Mouse (Mus musculus) spleen, adult 2 months (tissue): Measurements from ENCODE around the gene Apaf1. TPM values are rescaled to one million over a fixed set of nuclear protein-coding genes. Genes with fewer than 3 reads are reported as not detected.
A peak's percentile ranks its signal among the peaks of the same experiment; 100 is the strongest.

Experiments
- DNase-seq, 2 experiments: peaks; one replicate each; pipeline versions ENCODE4 v3.0.0 to v3.0.0-alpha.2; 2012 to 2021; ENCODE audit warnings: low spot score in 2 of 2, low read depth in 1 of 2
- H3K27ac ChIP-seq: fragments of 200-500 bp; 2 replicates; pipeline ENCODE4 v1.5.1; 2012; ENCODE audit warnings: low read length, inconsistent platforms; ENCODE audit not compliant: insufficient read depth
- H3K27me3 ChIP-seq: fragments of 200-500 bp; 2 replicates; pipeline ENCODE4 v1.6.1; 2012; ENCODE audit warnings: mild to moderate bottlenecking, moderate library complexity, low read length, inconsistent platforms; ENCODE audit not compliant: control insufficient read depth, insufficient read depth
- H3K36me3 ChIP-seq: fragments of 200-500 bp; 2 replicates; pipeline ENCODE4 v1.6.1; 2012; ENCODE audit warnings: mild to moderate bottlenecking, low read length, inconsistent platforms; ENCODE audit not compliant: control insufficient read depth, insufficient read depth
- H3K4me1 ChIP-seq: fragments of 200-500 bp; 2 replicates; pipeline ENCODE4 v1.6.1; 2011; ENCODE audit warnings: inconsistent platforms; ENCODE audit not compliant: control insufficient read depth, insufficient read depth, insufficient read length
- H3K4me3 ChIP-seq: fragments of 200-500 bp; 2 replicates; pipeline ENCODE4 v1.5.1; 2011; ENCODE audit warnings: mild to moderate bottlenecking, inconsistent platforms; ENCODE audit not compliant: insufficient read depth, insufficient read length; ENCODE audit errors: extremely low read depth
- CTCF ChIP-seq: fragments of 200-500 bp; IDR thresholded peaks from 2 replicates; pipeline ENCODE4 v1.5.1; 2011; ENCODE audit warnings: mild to moderate bottlenecking, inconsistent platforms; ENCODE audit not compliant: insufficient read depth, insufficient read length, insufficient replicate concordance; ENCODE audit errors: extremely low read depth
- POLR2A ChIP-seq: fragments of 200-500 bp; IDR thresholded peaks from 2 replicates; pipeline ENCODE4 v1.6.1; 2011; ENCODE audit warnings: low read depth, low read length, inconsistent platforms
- WGBS: fragments of 180-500 bp; shearing (Covaris S2); methylation state at CpG from one replicate; pipeline ENCODE4 v1.1.7; 2018; 5-methylcytosine and 5-hydroxymethylcytosine counted together
- polyA plus RNA-seq: library from polyadenylated mRNA; depleted of rRNA; stranded (reverse); fragments of >200 nt; gene quantifications from 2 replicates; pipeline ENCODE4 v1.2.3, GENCODE M21; 2012; rRNA removed

The Apaf1 gene
- polyA plus RNA-seq = 6.5 and 7.0 TPM in 2 replicates

DNA sequence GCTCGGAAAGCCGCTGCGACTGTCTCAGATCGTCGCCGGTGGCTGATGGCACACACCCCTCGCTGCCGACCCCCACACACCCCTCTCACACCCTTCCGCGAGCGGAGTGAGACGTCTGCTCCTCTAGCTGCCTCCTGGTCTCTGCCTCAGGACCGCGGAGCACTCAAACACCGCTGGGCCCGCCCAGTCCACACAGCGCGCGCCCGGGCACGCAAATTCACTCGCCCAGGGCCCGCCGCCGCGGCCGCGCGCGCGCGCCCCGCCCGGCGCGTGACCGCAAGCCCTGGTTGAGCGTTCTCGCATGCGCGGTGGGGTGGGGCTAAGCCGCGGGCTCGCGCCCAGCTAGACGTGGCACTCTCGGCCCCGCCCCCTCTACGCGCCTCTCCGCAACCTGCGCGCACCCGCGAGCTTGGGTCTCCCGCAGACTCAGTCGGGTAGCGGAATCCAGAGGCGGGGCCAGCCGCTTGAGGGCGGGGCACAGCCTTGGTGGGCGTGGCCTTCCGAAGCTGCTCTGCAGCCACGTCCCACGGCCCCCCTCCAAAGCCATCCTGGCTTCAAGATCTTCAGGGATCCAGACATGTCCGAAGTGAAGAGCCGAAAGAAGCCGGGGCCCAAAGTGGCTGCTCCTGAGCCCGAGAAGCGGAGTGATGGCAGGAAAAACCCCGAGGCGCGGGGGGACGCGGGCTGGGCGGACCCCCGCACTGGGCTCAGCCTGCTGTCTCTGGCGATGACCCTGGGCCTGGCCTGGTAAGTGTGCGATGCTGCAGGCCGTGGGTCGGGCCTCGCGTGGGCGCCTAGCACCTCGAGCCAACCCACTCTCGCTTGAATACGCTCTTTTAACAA lies at the start of gene Apaf1, which contains the start of gene Ikbip:
Gene Apaf1, minus strand, starts transcription at position 221 of the 843 bp plus-strand sequence.
Gene Ikbip, plus strand, starts transcription at position 391 of the 843 bp plus-strand sequence.
- Histone ChIP-seq H3K27ac (peak within 1 kb of the TSS; percentile 81), H3K27me3 (no peaks in the 10 kb centered on the region), H3K36me3 (no peaks in the 10 kb centered on the region; the same call in 1 of the 2 replicates), H3K4me1 (no peaks in the 10 kb centered on the region), H3K4me3 (peak within 1 kb of the TSS; percentile 98)
- TF ChIP-seq CTCF = no peak
- TF ChIP-seq POLR2A = peak; percentile 84; the same call in 1 of the 2 replicates
- DNase-seq = peak; percentile 95 to 100
- 1% methylated on average over 71 of the region's 87 CpGs for WGBS

DNA sequence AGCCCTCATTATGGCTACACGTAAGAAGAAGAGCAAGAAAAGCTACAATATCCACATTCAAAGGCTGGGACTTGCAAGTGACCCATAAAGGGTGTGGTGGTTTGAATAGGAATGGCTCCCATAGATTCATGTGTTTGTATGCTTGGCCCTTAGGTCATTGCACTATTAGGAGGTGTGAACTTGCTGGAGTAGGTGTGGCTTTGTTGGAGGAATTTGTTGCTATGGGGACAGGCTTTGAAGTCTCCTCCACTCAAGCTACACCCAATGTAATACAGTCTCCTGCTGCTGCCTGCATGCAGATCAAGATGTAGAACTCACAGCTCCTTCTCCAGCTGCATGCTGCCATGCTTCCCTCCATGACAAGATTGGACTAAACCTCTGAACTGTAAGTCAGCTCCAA lies 49.0 kb upstream of the Apaf1 start:
- Histone ChIP-seq H3K36me3 (no peaks in the 10 kb centered on the region), H3K4me1 (no peaks in the 10 kb centered on the region), H3K4me3 (no peak overlapping the region), H3K27me3 (no peaks in the 10 kb centered on the region), H3K27ac (no peak overlapping the region)
- WGBS = 97% methylated on average over 1 of the region's 1 CpGs
- TF ChIP-seq CTCF = no peak
- TF ChIP-seq POLR2A = no peak
- DNase-seq = no peak

DNA sequence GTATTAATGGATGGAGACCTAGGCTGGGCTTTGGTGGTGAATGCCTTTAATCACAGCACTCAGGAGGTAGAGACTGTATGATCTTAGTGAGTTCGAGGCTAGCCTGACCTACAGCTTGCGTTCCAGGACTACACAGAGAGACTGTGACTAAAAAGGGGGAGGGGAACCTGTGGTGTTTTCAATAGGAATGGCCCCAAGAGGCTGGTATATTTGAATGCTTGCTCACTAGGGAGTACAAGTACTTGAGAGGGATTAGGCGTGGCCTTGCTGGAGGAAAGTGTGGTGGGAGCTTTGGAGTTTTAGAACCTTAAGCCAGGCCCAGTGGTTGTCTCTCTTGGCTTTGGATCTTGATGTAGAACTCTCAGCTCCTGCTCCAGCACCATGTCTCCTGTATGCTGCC lies 48.2 kb upstream of the Apaf1 start:
- WGBS = 94% methylated on average over 3 of the region's 3 CpGs
- H3K27ac ChIP-seq = no peak overlapping the region
- no peak overlapping the region for H3K4me3 ChIP-seq
- H3K27me3 ChIP-seq = no peaks in the 10 kb centered on the region
- DNase-seq = no peak
- H3K4me1 ChIP-seq = no peaks in the 10 kb centered on the region
- no peak for TF ChIP-seq CTCF
- no peaks in the 10 kb centered on the region for H3K36me3 ChIP-seq

DNA sequence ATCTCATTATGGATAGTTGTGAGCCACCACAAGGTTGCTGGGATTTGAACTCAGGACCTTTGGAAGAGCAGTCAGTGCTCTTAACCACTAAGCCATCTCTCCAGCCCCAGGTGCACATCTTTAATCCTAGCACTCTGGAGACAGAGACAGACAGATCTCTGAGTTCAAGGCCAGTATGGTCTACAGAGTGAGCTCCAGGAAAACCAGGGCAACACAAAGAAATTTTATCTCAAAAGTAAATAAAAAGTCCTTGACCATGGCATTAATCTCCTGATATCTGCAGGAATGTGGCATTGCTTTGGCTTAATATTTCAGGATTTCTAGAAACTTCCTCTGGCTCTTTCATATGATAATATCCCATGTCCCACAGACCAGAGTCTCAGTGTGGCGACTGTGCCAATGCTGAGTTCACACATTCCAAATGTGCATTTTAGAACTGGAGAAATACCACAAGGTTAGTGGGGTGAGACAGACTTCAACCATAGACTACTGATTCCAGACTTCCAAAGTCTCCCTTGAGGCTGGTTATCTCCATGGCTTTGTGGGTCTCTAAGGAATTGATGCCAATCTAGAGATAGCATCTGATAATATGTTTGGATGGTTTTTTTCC lies 46.1 kb upstream of the Apaf1 start:
- Histone ChIP-seq H3K4me3 (no peak overlapping the region), H3K36me3 (no peaks in the 10 kb centered on the region), H3K27me3 (no peaks in the 10 kb centered on the region), H3K4me1 (no peaks in the 10 kb centered on the region; the same call in 1 of the 2 replicates), H3K27ac (no peak overlapping the region)
- DNase-seq = no peak
- TF ChIP-seq CTCF = no peak
- TF ChIP-seq POLR2A = no peak
- WGBS = 92% methylated on average over 1 of the region's 1 CpGs

DNA sequence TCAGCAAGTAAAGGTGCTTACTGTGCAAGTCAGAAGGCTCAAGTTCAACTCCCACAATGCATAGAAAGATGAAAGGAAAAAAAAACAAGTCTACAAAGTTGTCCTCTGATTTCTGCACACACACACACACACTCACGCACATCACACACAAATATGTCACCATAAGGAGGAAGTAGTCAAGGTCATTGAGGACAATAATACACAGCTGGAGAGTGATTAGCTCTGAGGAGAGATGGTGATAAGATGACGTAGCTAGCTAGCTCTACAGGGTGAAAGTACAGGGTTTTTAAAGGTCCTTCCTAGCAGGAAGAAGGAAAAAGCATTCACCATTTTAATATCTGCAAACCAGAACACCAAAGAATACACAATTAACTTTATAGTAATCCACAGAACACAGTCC lies 44.8 kb upstream of the Apaf1 start:
- Histone ChIP-seq H3K4me3 (no peak overlapping the region), H3K27ac (no peak overlapping the region), H3K4me1 (no peaks in the 10 kb centered on the region; the same call in 1 of the 2 replicates), H3K27me3 (no peaks in the 10 kb centered on the region), H3K36me3 (no peaks in the 10 kb centered on the region)
- TF ChIP-seq CTCF = no peak
- WGBS = 69% methylated on average over 2 of the region's 2 CpGs
- DNase-seq = no peak

DNA sequence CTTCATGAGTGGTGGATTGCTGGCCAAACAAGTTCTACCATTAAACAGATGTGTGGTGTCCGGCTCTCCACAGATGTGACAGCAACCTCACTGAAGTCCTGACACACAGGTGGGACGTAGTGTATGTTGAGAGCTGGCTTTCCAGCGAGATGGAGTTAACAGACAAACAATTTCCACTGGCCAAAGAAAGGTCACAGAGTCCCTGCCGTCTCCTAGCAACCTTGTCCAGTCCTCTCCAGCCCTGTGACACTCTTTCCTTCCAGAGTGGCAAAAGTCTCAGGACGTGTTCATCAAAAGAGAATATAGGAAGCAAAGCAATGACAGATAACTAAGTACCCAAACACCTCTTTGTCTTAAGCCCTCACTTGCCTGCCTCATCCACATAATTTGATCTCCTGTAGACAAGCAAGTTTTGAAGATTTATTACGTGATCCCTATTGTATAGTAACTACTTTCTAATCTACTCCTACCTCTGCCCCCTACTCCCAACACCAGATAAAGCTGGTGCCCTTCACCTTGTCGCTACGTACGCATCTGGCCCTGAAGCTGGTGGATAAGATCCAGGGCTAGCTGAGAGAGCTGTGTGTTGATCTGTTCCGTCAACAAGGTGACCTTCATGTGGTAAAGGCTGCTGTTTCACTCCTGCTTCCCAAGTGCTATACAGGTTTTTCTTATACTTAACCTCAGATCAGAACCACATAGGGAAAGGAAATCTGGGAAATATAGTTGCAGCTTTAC lies 44.2 kb upstream of the Apaf1 start:
- DNase-seq = no peak
- H3K27me3 ChIP-seq = no peaks in the 10 kb centered on the region
- H3K4me1 ChIP-seq = no peaks in the 10 kb centered on the region; the same call in 1 of the 2 replicates
- H3K36me3 ChIP-seq = peaks cover 3% of the 10 kb centered on the region; the same call in 1 of the 2 replicates
- H3K27ac ChIP-seq = no peak overlapping the region
- TF ChIP-seq CTCF (no peak), POLR2A (no peak)
- 88% methylated on average over 10 of the region's 10 CpGs for WGBS
- no peak overlapping the region for H3K4me3 ChIP-seq
